Mouse (Mus musculus): ENCODE data around the gene Car14. TPM values are rescaled to one million over a fixed set of nuclear protein-coding genes. Genes with fewer than 3 reads are reported as not detected.

Gene Car14
- total and polyA plus RNA-seq, 2 experiments from 2014 or later, result 126 to 137 TPM

GRCm38 (mm10) chr3:95871392-95871867 is 33.1 kb downstream of the Car14 start, which contains the start of gene Mrps21:
Gene Mrps21 (minus strand): TSS chr3:95871519.
- under 1% methylated on average over 33 of the region's 33 CpGs for WGBS
- H3K27ac ChIP-seq (ENCODE audit: low read depth), result peak within 1 kb of the TSS; percentile 92
- H3K4me1 ChIP-seq (ENCODE audit: control insufficient read depth, insufficient read depth), result peaks cover 19% of the 10 kb centered on the region
- TF ChIP-seq CTCF (IDR thresholded peaks at IDR 0.05; ENCODE audit: low read depth) (no peak), EP300 (IDR thresholded peaks at IDR 0.05; ENCODE audit: low read depth) (no peak)
- ATAC-seq (ENCODE audit: insufficient read depth, low read depth) (peak; percentile 97), DNase-seq (ENCODE audit: low spot score) (peak; percentile 96)
- H3K36me3 ChIP-seq (replicated peaks; ENCODE audit: control insufficient read depth, insufficient read depth, low read length), result peaks cover 32% of the 10 kb centered on the region
- peak within 1 kb of the TSS; percentile 85 for H3K9ac ChIP-seq (replicated peaks; ENCODE audit: low read depth, low read length)
- H3K9me3 ChIP-seq (replicated peaks; ENCODE audit: control insufficient read depth, low read length), result no peaks in the 10 kb centered on the region
- H3K4me3 ChIP-seq (ENCODE audit: low read depth, low read length), result peak within 1 kb of the TSS; percentile 69
- H3K4me2 ChIP-seq (ENCODE audit: low read depth, low read length), result peak within 1 kb of the TSS; percentile 78
- H3K27me3 ChIP-seq (ENCODE audit: control insufficient read depth, insufficient read depth, low read length), result no peaks in the 10 kb centered on the region

DNA sequence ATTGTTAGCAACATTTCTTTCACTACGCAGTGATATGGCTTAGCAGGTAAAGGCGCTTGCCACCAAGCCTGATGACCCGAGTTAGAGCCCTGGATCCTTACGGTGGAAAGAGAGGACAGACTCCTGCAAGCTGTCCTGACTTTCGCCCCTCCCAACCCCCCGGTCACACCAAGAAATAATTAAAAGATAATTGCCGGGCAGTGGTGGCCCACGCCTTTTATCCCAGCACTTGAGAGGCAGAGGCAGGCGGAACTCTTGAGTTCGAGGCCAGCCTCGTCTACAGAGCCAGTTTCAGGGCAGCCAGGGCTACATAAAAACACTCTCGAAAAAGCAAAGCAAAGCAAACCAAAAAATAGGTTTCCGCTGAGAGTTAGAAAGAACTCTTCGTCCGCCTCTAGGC is 33.5 kb downstream of the Car14 start:
- Histone ChIP-seq H3K4me2 (ENCODE audit: low read depth, low read length) (peak overlapping the region; percentile 78), H3K9me3 (replicated peaks; ENCODE audit: control insufficient read depth, low read length) (no peaks in the 10 kb centered on the region), H3K4me1 (ENCODE audit: control insufficient read depth, insufficient read depth) (peaks cover 19% of the 10 kb centered on the region), H3K27ac (ENCODE audit: low read depth) (peak overlapping the region; percentile 92), H3K4me3 (ENCODE audit: low read depth, low read length) (peak overlapping the region; percentile 69), H3K27me3 (ENCODE audit: control insufficient read depth, insufficient read depth, low read length) (no peaks in the 10 kb centered on the region), H3K9ac (replicated peaks; ENCODE audit: low read depth, low read length) (peak overlapping the region; percentile 85), H3K36me3 (replicated peaks; ENCODE audit: control insufficient read depth, insufficient read depth, low read length) (peaks cover 36% of the 10 kb centered on the region)
- no peak for TF ChIP-seq EP300 (IDR thresholded peaks at IDR 0.05; ENCODE audit: low read depth)
- no peak for TF ChIP-seq CTCF (IDR thresholded peaks at IDR 0.05; ENCODE audit: low read depth)
- DNase-seq (ENCODE audit: low spot score), result no peak
- peak; percentile 16; the same call in 1 of the 2 replicates for ATAC-seq (ENCODE audit: insufficient read depth, low read depth)
- 5% methylated on average over 15 of the region's 15 CpGs for WGBS

- Histone ChIP-seq H3K27ac (ENCODE audit: low read depth) (no peak overlapping the region), H3K4me1 (ENCODE audit: control insufficient read depth, insufficient read depth) (peaks cover 14% of the 10 kb centered on the region), H3K9ac (replicated peaks; ENCODE audit: low read depth, low read length) (no peak overlapping the region), H3K27me3 (ENCODE audit: control insufficient read depth, insufficient read depth, low read length) (no peaks in the 10 kb centered on the region), H3K4me2 (ENCODE audit: low read depth, low read length) (no peak overlapping the region), H3K36me3 (replicated peaks; ENCODE audit: control insufficient read depth, insufficient read depth, low read length) (peaks cover 62% of the 10 kb centered on the region), H3K4me3 (ENCODE audit: low read depth, low read length) (no peak overlapping the region), H3K9me3 (replicated peaks; ENCODE audit: control insufficient read depth, low read length) (no peaks in the 10 kb centered on the region)
- TF ChIP-seq EP300 (IDR thresholded peaks at IDR 0.05; ENCODE audit: low read depth) (no peak), CTCF (IDR thresholded peaks at IDR 0.05; ENCODE audit: low read depth) (no peak)
- DNase-seq (ENCODE audit: low spot score) (no peak), ATAC-seq (ENCODE audit: insufficient read depth, low read depth) (no peak)
- WGBS, result 76% methylated on average over 2 of the region's 2 CpGs
Measured at GRCm38 (mm10) chr3:95867408-95867807, 37.1 kb downstream of the Car14 start.

- ATAC-seq (ENCODE audit: insufficient read depth, low read depth) (no peak), DNase-seq (ENCODE audit: low spot score) (no peak)
- Histone ChIP-seq H3K36me3 (replicated peaks; ENCODE audit: control insufficient read depth, insufficient read depth, low read length) (peaks cover 62% of the 10 kb centered on the region), H3K9me3 (replicated peaks; ENCODE audit: control insufficient read depth, low read length) (no peaks in the 10 kb centered on the region), H3K9ac (replicated peaks; ENCODE audit: low read depth, low read length) (no peak overlapping the region), H3K4me3 (ENCODE audit: low read depth, low read length) (no peak overlapping the region), H3K4me1 (ENCODE audit: control insufficient read depth, insufficient read depth) (peaks cover 8% of the 10 kb centered on the region), H3K27me3 (ENCODE audit: control insufficient read depth, insufficient read depth, low read length) (no peaks in the 10 kb centered on the region), H3K27ac (ENCODE audit: low read depth) (no peak overlapping the region), H3K4me2 (ENCODE audit: low read depth, low read length) (no peak overlapping the region)
- TF ChIP-seq EP300 (IDR thresholded peaks at IDR 0.05; ENCODE audit: low read depth) (no peak), CTCF (IDR thresholded peaks at IDR 0.05; ENCODE audit: low read depth) (no peak)
- 80% methylated on average over 5 of the region's 5 CpGs for WGBS
Measured at GRCm38 (mm10) chr3:95866071-95866470, 38.4 kb downstream of the Car14 start.

- WGBS, result 90% methylated on average over 20 of the region's 20 CpGs
- Histone ChIP-seq H3K9me3 (replicated peaks; ENCODE audit: control insufficient read depth, low read length) (no peaks in the 10 kb centered on the region), H3K4me2 (ENCODE audit: low read depth, low read length) (no peak overlapping the region), H3K27me3 (ENCODE audit: control insufficient read depth, insufficient read depth, low read length) (no peaks in the 10 kb centered on the region), H3K9ac (replicated peaks; ENCODE audit: low read depth, low read length) (no peak overlapping the region), H3K4me3 (ENCODE audit: low read depth, low read length) (no peak overlapping the region), H3K36me3 (replicated peaks; ENCODE audit: control insufficient read depth, insufficient read depth, low read length) (peaks cover 62% of the 10 kb centered on the region), H3K27ac (ENCODE audit: low read depth) (no peak overlapping the region), H3K4me1 (ENCODE audit: control insufficient read depth, insufficient read depth) (peaks cover 4% of the 10 kb centered on the region)
- no peak for TF ChIP-seq CTCF (IDR thresholded peaks at IDR 0.05; ENCODE audit: low read depth)
- TF ChIP-seq EP300 (IDR thresholded peaks at IDR 0.05; ENCODE audit: low read depth), result no peak
- ATAC-seq (ENCODE audit: insufficient read depth, low read depth) (no peak), DNase-seq (ENCODE audit: low spot score) (no peak)
Measured at GRCm38 (mm10) chr3:95865571-95865970, 38.9 kb downstream of the Car14 start.

DNA sequence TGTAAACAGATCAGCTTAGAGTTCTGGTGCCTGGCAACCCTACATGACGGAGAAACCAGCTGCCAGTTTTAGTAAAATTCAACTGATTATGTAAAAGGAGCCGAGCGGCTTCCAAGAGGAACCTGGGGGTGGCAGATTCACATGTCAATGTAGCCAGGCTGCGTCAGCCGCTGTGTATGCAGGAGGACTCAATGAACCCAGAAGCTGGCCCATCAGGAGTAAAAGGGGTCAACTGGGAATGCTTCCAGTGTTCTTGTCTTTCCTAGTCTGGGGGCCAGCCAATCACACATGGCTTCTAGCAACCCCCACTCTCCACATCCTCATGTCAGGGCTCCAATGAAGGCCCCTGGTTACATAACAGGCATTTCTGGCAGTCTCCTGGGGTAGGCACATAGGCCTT is 39.4 kb downstream of the Car14 start:
- H3K36me3 ChIP-seq (replicated peaks; ENCODE audit: control insufficient read depth, insufficient read depth, low read length), result peaks cover 60% of the 10 kb centered on the region
- no peaks in the 10 kb centered on the region for H3K27me3 ChIP-seq (ENCODE audit: control insufficient read depth, insufficient read depth, low read length)
- H3K4me3 ChIP-seq (ENCODE audit: low read depth, low read length), result no peak overlapping the region
- WGBS, result 77% methylated on average over 5 of the region's 5 CpGs
- no peaks in the 10 kb centered on the region for H3K9me3 ChIP-seq (replicated peaks; ENCODE audit: control insufficient read depth, low read length)
- H3K9ac ChIP-seq (replicated peaks; ENCODE audit: low read depth, low read length), result no peak overlapping the region
- TF ChIP-seq CTCF (IDR thresholded peaks at IDR 0.05; ENCODE audit: low read depth), result no peak
- TF ChIP-seq EP300 (IDR thresholded peaks at IDR 0.05; ENCODE audit: low read depth), result no peak
- H3K4me1 ChIP-seq (ENCODE audit: control insufficient read depth, insufficient read depth), result no peaks in the 10 kb centered on the region
- no peak overlapping the region for H3K27ac ChIP-seq (ENCODE audit: low read depth)
- H3K4me2 ChIP-seq (ENCODE audit: low read depth, low read length), result no peak overlapping the region
- DNase-seq (ENCODE audit: low spot score) (no peak), ATAC-seq (ENCODE audit: insufficient read depth, low read depth) (no peak)

All from heart, postnatal 0 days (tissue).